In the genomic region with DNA sequence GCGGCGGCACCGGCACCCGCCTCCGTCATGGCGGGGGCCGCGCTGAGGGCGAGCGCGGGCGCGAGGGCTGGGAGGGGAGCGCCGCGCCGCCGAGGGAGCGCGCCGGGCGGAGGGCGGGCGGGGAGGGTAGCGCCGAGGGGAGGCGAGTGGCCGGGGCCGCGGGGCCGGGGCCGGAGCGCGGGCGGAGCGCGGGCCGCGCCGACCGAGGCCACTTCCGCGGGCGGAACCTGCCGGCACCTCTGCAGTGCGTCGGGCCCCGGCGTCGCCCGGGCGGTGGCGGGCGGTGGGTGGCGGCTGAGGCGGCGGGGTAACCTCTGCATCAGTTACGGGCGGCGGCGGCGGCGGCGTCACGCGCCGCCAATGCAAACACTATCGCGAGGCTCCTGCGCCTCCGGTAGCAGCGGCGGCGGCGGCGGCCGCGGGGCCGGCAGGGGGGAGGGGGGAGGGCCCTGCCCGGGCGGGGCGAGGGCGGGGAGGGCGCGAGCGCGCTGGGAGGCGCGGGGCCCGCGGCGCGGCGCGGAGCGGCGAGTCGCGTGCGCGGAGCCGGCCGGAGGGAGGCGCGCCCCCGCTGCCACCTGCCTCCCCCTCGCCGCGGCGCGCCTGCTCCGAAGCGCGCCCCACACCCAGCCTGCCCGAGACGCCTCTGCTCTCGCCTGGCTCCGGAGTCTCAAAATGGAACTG, we compare ENCODE assay signal across 8 mouse cellular contexts. TPM values are rescaled to one million over a fixed set of nuclear protein-coding genes. Genes with fewer than 3 reads are reported as not detected.
DNase-seq lines count a peak whose midpoint lies in the region; ATAC-seq and TF ChIP-seq lines count a peak whose summit lies in the region.

Tlk1 (minus strand) TSS at position 358 of the 681 bp plus-strand sequence.

- under 1% methylated on average over 41 of the region's 118 CpGs for WGBS in limb, embryonic 14.5 days
- WGBS in midbrain, embryonic 16.5 days, result under 1% methylated on average over 54 of the region's 118 CpGs

- peak; percentile 59 for DNase-seq in layer of hippocampus, adult 11-12 months (ENCODE audit: low spot score)
- no peak for DNase-seq in layer of hippocampus, adult 9-10 months (ENCODE audit: low spot score)
- peak; percentile 84 for DNase-seq in embryo, embryonic 11.5 days (ENCODE audit: low read depth, low spot score)
- DNase-seq in heart, adult 11 months, result peak; percentile 98
- DNase-seq in kidney, adult 11 months, result peak; percentile 62
- DNase-seq in limb, embryonic 14.5 days (ENCODE audit: low spot score), result peak; percentile 87
- peak; percentile 76 to 87 for DNase-seq in spleen, postnatal 10 days (ENCODE audit: low spot score in 2 of 2)

- peak within 1 kb of the TSS; percentile 100 for H3K27ac ChIP-seq in limb, embryonic 14.5 days (replicated peaks; ENCODE audit: low read depth, low read length)
- peak within 1 kb of the TSS; percentile 99 for H3K27ac ChIP-seq in midbrain, embryonic 16.5 days (ENCODE audit: low read length)

- peaks cover 6% of the 10 kb centered on the region for H3K4me1 ChIP-seq in limb, embryonic 14.5 days (ENCODE audit: control insufficient read depth, insufficient read depth, low read length)
- H3K4me1 ChIP-seq in midbrain, embryonic 16.5 days (ENCODE audit: control insufficient read depth, insufficient read depth, low read length), result peaks cover 17% of the 10 kb centered on the region

- no peaks in the 10 kb centered on the region for H3K36me3 ChIP-seq in limb, embryonic 14.5 days (ENCODE audit: control insufficient read depth, insufficient read depth, low read length)
- H3K36me3 ChIP-seq in midbrain, embryonic 16.5 days (ENCODE audit: control insufficient read depth, insufficient read depth, low read length), result no peaks in the 10 kb centered on the region

- 0 out of 2 replicates have a peak, but pooled peaks have one; percentile 3 for TF ChIP-seq POLR2A in limb, embryonic 14.5 days (IDR thresholded peaks at IDR 0.05; ENCODE audit: borderline replicate concordance, extremely low read depth, insufficient read depth, insufficient read length)

- peak within 1 kb of the TSS; percentile 99 for H3K9ac ChIP-seq in limb, embryonic 14.5 days (ENCODE audit: low read depth, low read length, severe bottlenecking)
- peak within 1 kb of the TSS; percentile 93 for H3K9ac ChIP-seq in midbrain, embryonic 16.5 days (ENCODE audit: low read depth, low read length)

- no peaks in the 10 kb centered on the region for H3K27me3 ChIP-seq in limb, embryonic 14.5 days (ENCODE audit: control insufficient read depth, insufficient read depth, low read length)
- no peaks in the 10 kb centered on the region for H3K27me3 ChIP-seq in midbrain, embryonic 16.5 days (ENCODE audit: control insufficient read depth, insufficient read depth, low read depth, low read length)

- ATAC-seq in limb, embryonic 14.5 days (ENCODE audit: low FRiP score, low read depth), result peak; percentile 86
- peak; percentile 90 for ATAC-seq in midbrain, embryonic 16.5 days

- no peaks in the 10 kb centered on the region for H3K9me3 ChIP-seq in limb, embryonic 14.5 days (ENCODE audit: control insufficient read depth, low read length)
- H3K9me3 ChIP-seq in midbrain, embryonic 16.5 days (replicated peaks; ENCODE audit: control insufficient read depth, low read length, poor library complexity, severe bottlenecking), result no peaks in the 10 kb centered on the region

- peak within 1 kb of the TSS; percentile 88 for H3K4me3 ChIP-seq in limb, embryonic 14.5 days (replicated peaks; ENCODE audit: low read length)
- peak within 1 kb of the TSS; percentile 93 for H3K4me3 ChIP-seq in midbrain, embryonic 16.5 days (ENCODE audit: low read depth, low read length)

- peak within 1 kb of the TSS; percentile 78 for H3K4me2 ChIP-seq in limb, embryonic 14.5 days (replicated peaks; ENCODE audit: low read depth, low read length, severe bottlenecking)
- H3K4me2 ChIP-seq in midbrain, embryonic 16.5 days (ENCODE audit: low read length), result peak within 1 kb of the TSS; percentile 70

RNA-seq across cellular contexts. Expression of gene Tlk1, which starts in this region (rescaled TPM):
- 29.0 and 34.1 TPM in 2 replicates for polyA plus RNA-seq in limb, embryonic 14.5 days (2012; rRNA removed)
- 39.1 and 47.6 TPM in 2 replicates for polyA plus RNA-seq in limb, embryonic 14.5 days (2014; fragmentation: Nextera tagmentation; extraction: Ambion mirVana)
- 17.2 and 20.6 TPM in 2 replicates for polyA plus RNA-seq in midbrain, embryonic 16.5 days (2015; fragmentation: Nextera tagmentation; extraction: Ambion mirVana)
